Mouse (Mus musculus): ENCODE measurements at regions not wholly inside any gene's neighbourhood (a gene's known extent, or its start where the extent isn't known, plus 50 kb on each side); places are given as distances from the start of the nearest gene placed in this dataset.

- Histone ChIP-seq H3K4me1 (ENCODE audit: control insufficient read depth in 2 of 2, insufficient read depth in 2 of 2, low read length in 2 of 2, poor library complexity in 1 of 2) (no peaks in the 10 kb centered on the region), H3K9ac (ENCODE audit: insufficient read depth, low read depth, low read length, poor library complexity, severe bottlenecking) (no peak overlapping the region), H3K27ac (ENCODE audit: insufficient read depth, low read depth, low read length, poor library complexity, severe bottlenecking) (no peak overlapping the region), H3K36me3 (ENCODE audit: control insufficient read depth, insufficient read depth, low read length, poor library complexity, severe bottlenecking) (no peaks in the 10 kb centered on the region), H3K4me3 (ENCODE audit: insufficient read depth in 1 of 2, low read depth in 1 of 2, low read length in 2 of 2, poor library complexity in 1 of 2, severe bottlenecking in 1 of 2) (no peak overlapping the region), H3K9me3 (ENCODE audit: control insufficient read depth, insufficient read depth, low read depth, low read length) (no peaks in the 10 kb centered on the region)
- TF ChIP-seq ZC3H11A (IDR thresholded peaks at IDR 0.05; ENCODE audit: borderline replicate concordance, low read depth, low read length) (no peak), CHD2 (IDR thresholded peaks at IDR 0.05; ENCODE audit: low read depth, low read length) (no peak), MAFK (IDR thresholded peaks at IDR 0.05; ENCODE audit: insufficient read depth, low read depth, low read length) (no peak), ZNF384 (IDR thresholded peaks at IDR 0.05; ENCODE audit: low read depth, low read length) (no peak), HCFC1 (IDR thresholded peaks at IDR 0.05; ENCODE audit: borderline replicate concordance, insufficient read depth, low read length) (no peak)
- in situ Hi-C loops (cut with MboI; ENCODE audit: low sequenced_read_pairs in 2 of 2, unreplicated experiment in 2 of 2), result loop anchor here in 1 of 2 experiments (5.0 kb wide), 1 partner anchor 237 kb away; no protein-coding TSS in a partner anchor
- no peak for DNase-seq (ENCODE audit: low read depth, low spot score)
Observed at GRCm38 (mm10) chr19:27694478-27694877, 264.9 kb upstream of the Pum3 start.

GRCm38 (mm10) chr19:27693706-27694105 lies 264.1 kb upstream of the Pum3 start:
- peak; percentile 58 for TF ChIP-seq ZC3H11A (IDR thresholded peaks at IDR 0.05; ENCODE audit: borderline replicate concordance, low read depth, low read length)
- TF ChIP-seq MAFK (IDR thresholded peaks at IDR 0.05; ENCODE audit: insufficient read depth, low read depth, low read length), result no peak
- TF ChIP-seq ZNF384 (IDR thresholded peaks at IDR 0.05; ENCODE audit: low read depth, low read length), result no peak
- no peak overlapping the region for H3K4me3 ChIP-seq (ENCODE audit: insufficient read depth in 1 of 2, low read depth in 1 of 2, low read length in 2 of 2, poor library complexity in 1 of 2, severe bottlenecking in 1 of 2)
- peak; percentile 46 for DNase-seq (ENCODE audit: low read depth, low spot score)
- H3K27ac ChIP-seq (ENCODE audit: insufficient read depth, low read depth, low read length, poor library complexity, severe bottlenecking), result no peak overlapping the region
- no peaks in the 10 kb centered on the region for H3K4me1 ChIP-seq (ENCODE audit: control insufficient read depth in 2 of 2, insufficient read depth in 2 of 2, low read length in 2 of 2, poor library complexity in 1 of 2)
- in situ Hi-C loops (cut with MboI; ENCODE audit: low sequenced_read_pairs in 2 of 2, unreplicated experiment in 2 of 2), result loop anchor here in 1 of 2 experiments (5.0 kb wide), 1 partner anchor 236 kb away; no protein-coding TSS in a partner anchor
- no peaks in the 10 kb centered on the region for H3K9me3 ChIP-seq (ENCODE audit: control insufficient read depth, insufficient read depth, low read depth, low read length)
- H3K9ac ChIP-seq (ENCODE audit: insufficient read depth, low read depth, low read length, poor library complexity, severe bottlenecking), result no peak overlapping the region
- no peaks in the 10 kb centered on the region for H3K36me3 ChIP-seq (ENCODE audit: control insufficient read depth, insufficient read depth, low read length, poor library complexity, severe bottlenecking)

- Histone ChIP-seq H3K4me3 (ENCODE audit: insufficient read depth in 1 of 2, low read depth in 1 of 2, low read length in 2 of 2, poor library complexity in 1 of 2, severe bottlenecking in 1 of 2) (no peak overlapping the region), H3K9me3 (ENCODE audit: control insufficient read depth, insufficient read depth, low read depth, low read length) (no peaks in the 10 kb centered on the region), H3K9ac (ENCODE audit: insufficient read depth, low read depth, low read length, poor library complexity, severe bottlenecking) (no peak overlapping the region), H3K27ac (ENCODE audit: insufficient read depth, low read depth, low read length, poor library complexity, severe bottlenecking) (no peak overlapping the region), H3K36me3 (ENCODE audit: control insufficient read depth, insufficient read depth, low read length, poor library complexity, severe bottlenecking) (no peaks in the 10 kb centered on the region), H3K4me1 (ENCODE audit: control insufficient read depth in 2 of 2, insufficient read depth in 2 of 2, low read length in 2 of 2, poor library complexity in 1 of 2) (no peaks in the 10 kb centered on the region)
- no peak for DNase-seq (ENCODE audit: low read depth, low spot score)
- TF ChIP-seq HCFC1 (IDR thresholded peaks at IDR 0.05; ENCODE audit: borderline replicate concordance, insufficient read depth, low read length) (no peak), ZC3H11A (IDR thresholded peaks at IDR 0.05; ENCODE audit: borderline replicate concordance, low read depth, low read length) (no peak), MAFK (IDR thresholded peaks at IDR 0.05; ENCODE audit: insufficient read depth, low read depth, low read length) (no peak), ZNF384 (IDR thresholded peaks at IDR 0.05; ENCODE audit: low read depth, low read length) (no peak), CHD2 (IDR thresholded peaks at IDR 0.05; ENCODE audit: low read depth, low read length) (no peak)
- in situ Hi-C loops (cut with MboI; ENCODE audit: low sequenced_read_pairs in 2 of 2, unreplicated experiment in 2 of 2), result loop anchor here in 1 of 2 experiments (5.0 kb wide), 1 partner anchor 236 kb away; no protein-coding TSS in a partner anchor
Observed at GRCm38 (mm10) chr19:27692944-27693343, 263.3 kb upstream of the Pum3 start.

GRCm38 (mm10) chr19:27683426-27683825 lies 253.8 kb upstream of the Pum3 start:
- peak; percentile 96 for TF ChIP-seq ZNF384 (IDR thresholded peaks at IDR 0.05; ENCODE audit: low read depth, low read length)
- TF ChIP-seq ZC3H11A (IDR thresholded peaks at IDR 0.05; ENCODE audit: borderline replicate concordance, low read depth, low read length), result peak; percentile 85
- TF ChIP-seq HCFC1 (IDR thresholded peaks at IDR 0.05; ENCODE audit: borderline replicate concordance, insufficient read depth, low read length), result no peak
- DNase-seq (ENCODE audit: low read depth, low spot score), result peak; percentile 40
- in situ Hi-C loops (cut with MboI; ENCODE audit: low sequenced_read_pairs in 2 of 2, unreplicated experiment in 2 of 2), result no loop called here
- H3K4me1 ChIP-seq (ENCODE audit: control insufficient read depth in 2 of 2, insufficient read depth in 2 of 2, low read length in 2 of 2, poor library complexity in 1 of 2), result no peaks in the 10 kb centered on the region
- no peaks in the 10 kb centered on the region for H3K9me3 ChIP-seq (ENCODE audit: control insufficient read depth, insufficient read depth, low read depth, low read length)
- H3K9ac ChIP-seq (ENCODE audit: insufficient read depth, low read depth, low read length, poor library complexity, severe bottlenecking), result no peak overlapping the region
- H3K4me3 ChIP-seq (ENCODE audit: insufficient read depth in 1 of 2, low read depth in 1 of 2, low read length in 2 of 2, poor library complexity in 1 of 2, severe bottlenecking in 1 of 2), result no peak overlapping the region
- no peak overlapping the region for H3K27ac ChIP-seq (ENCODE audit: insufficient read depth, low read depth, low read length, poor library complexity, severe bottlenecking)
- no peaks in the 10 kb centered on the region for H3K36me3 ChIP-seq (ENCODE audit: control insufficient read depth, insufficient read depth, low read length, poor library complexity, severe bottlenecking)

GRCm38 (mm10) chr19:27679427-27679826 lies 249.8 kb upstream of the Pum3 start:
- no peak overlapping the region for H3K9ac ChIP-seq (ENCODE audit: insufficient read depth, low read depth, low read length, poor library complexity, severe bottlenecking)
- no peaks in the 10 kb centered on the region for H3K4me1 ChIP-seq (ENCODE audit: control insufficient read depth in 2 of 2, insufficient read depth in 2 of 2, low read length in 2 of 2, poor library complexity in 1 of 2)
- H3K36me3 ChIP-seq (ENCODE audit: control insufficient read depth, insufficient read depth, low read length, poor library complexity, severe bottlenecking), result no peaks in the 10 kb centered on the region
- in situ Hi-C loops (cut with MboI; ENCODE audit: low sequenced_read_pairs in 2 of 2, unreplicated experiment in 2 of 2), result loop anchor here in 1 of 2 experiments (10.0 kb wide), 1 partner anchor 225 kb away; no protein-coding TSS in a partner anchor
- TF ChIP-seq MAFK (IDR thresholded peaks at IDR 0.05; ENCODE audit: insufficient read depth, low read depth, low read length), result no peak
- TF ChIP-seq ZNF384 (IDR thresholded peaks at IDR 0.05; ENCODE audit: low read depth, low read length), result no peak
- TF ChIP-seq HCFC1 (IDR thresholded peaks at IDR 0.05; ENCODE audit: borderline replicate concordance, insufficient read depth, low read length), result no peak
- no peak for TF ChIP-seq CHD2 (IDR thresholded peaks at IDR 0.05; ENCODE audit: low read depth, low read length)
- TF ChIP-seq ZC3H11A (IDR thresholded peaks at IDR 0.05; ENCODE audit: borderline replicate concordance, low read depth, low read length), result no peak
- H3K27ac ChIP-seq (ENCODE audit: insufficient read depth, low read depth, low read length, poor library complexity, severe bottlenecking), result no peak overlapping the region
- H3K9me3 ChIP-seq (ENCODE audit: control insufficient read depth, insufficient read depth, low read depth, low read length), result no peaks in the 10 kb centered on the region
- DNase-seq (ENCODE audit: low read depth, low spot score), result no peak
- no peak overlapping the region for H3K4me3 ChIP-seq (ENCODE audit: insufficient read depth in 1 of 2, low read depth in 1 of 2, low read length in 2 of 2, poor library complexity in 1 of 2, severe bottlenecking in 1 of 2)
